Mouse (Mus musculus): ENCODE data around the gene Zfp598. TPM values are rescaled to one million over a fixed set of nuclear protein-coding genes. Genes with fewer than 3 reads are reported as not detected.

Zfp598 gene
- polyA plus RNA-seq, 1 experiment from 2014 or later, result 20.5 TPM

DNA sequence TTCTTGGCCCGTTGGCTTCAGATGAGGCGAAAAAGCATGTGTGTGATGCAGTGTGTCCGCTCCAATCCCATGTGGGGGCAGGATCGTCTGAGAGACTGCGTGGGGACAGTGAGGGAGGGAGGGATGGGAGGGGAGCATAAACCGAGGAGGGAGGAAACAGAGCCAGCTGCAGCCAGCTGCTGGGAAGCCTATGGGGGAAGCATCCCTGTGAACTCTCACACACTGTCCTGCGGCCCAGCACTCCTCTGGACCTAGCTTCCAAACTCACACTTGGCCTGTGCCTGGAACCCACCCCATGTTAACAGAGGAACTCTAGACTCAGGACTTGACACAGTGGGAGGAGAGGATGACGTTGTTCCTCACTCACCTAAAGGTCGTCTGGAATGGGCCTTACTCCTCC is 30.6 kb upstream of the Zfp598 start:
- H3K27ac ChIP-seq (replicated peaks), result peak overlapping the region; percentile 41
- peaks cover 10% of the 10 kb centered on the region for H3K4me1 ChIP-seq
- H3K9me3 ChIP-seq (replicated peaks), result no peaks in the 10 kb centered on the region
- peaks cover 19% of the 10 kb centered on the region for H3K36me3 ChIP-seq
- no peak for ATAC-seq (ENCODE audit: low FRiP score)
- no peak overlapping the region for H3K4me2 ChIP-seq
- no peak overlapping the region for H3K9ac ChIP-seq (replicated peaks)
- H3K27me3 ChIP-seq (replicated peaks), result no peaks in the 10 kb centered on the region
- no peak overlapping the region for H3K4me3 ChIP-seq (replicated peaks)
- WGBS, result 73% methylated on average over 9 of the region's 9 CpGs

GRCm38 (mm10) chr17:24639571-24639988 is 29.9 kb upstream of the Zfp598 start:
- no peak overlapping the region for H3K4me2 ChIP-seq
- H3K4me3 ChIP-seq (replicated peaks), result no peak overlapping the region
- peaks cover 19% of the 10 kb centered on the region for H3K36me3 ChIP-seq
- H3K9me3 ChIP-seq (replicated peaks), result no peaks in the 10 kb centered on the region
- no peak for ATAC-seq (ENCODE audit: low FRiP score)
- peaks cover 7% of the 10 kb centered on the region for H3K4me1 ChIP-seq
- no peak overlapping the region for H3K9ac ChIP-seq (replicated peaks)
- H3K27me3 ChIP-seq (replicated peaks), result no peaks in the 10 kb centered on the region
- WGBS, result 62% methylated on average over 5 of the region's 5 CpGs
- H3K27ac ChIP-seq (replicated peaks), result peak overlapping the region; percentile 41

GRCm38 (mm10) chr17:24640119-24640518 is 29.4 kb upstream of the Zfp598 start:
- H3K9me3 ChIP-seq (replicated peaks), result no peaks in the 10 kb centered on the region
- WGBS, result 90% methylated on average over 7 of the region's 7 CpGs
- no peaks in the 10 kb centered on the region for H3K27me3 ChIP-seq (replicated peaks)
- ATAC-seq (ENCODE audit: low FRiP score), result no peak
- no peak overlapping the region for H3K4me2 ChIP-seq
- H3K9ac ChIP-seq (replicated peaks), result no peak overlapping the region
- peaks cover 19% of the 10 kb centered on the region for H3K36me3 ChIP-seq
- H3K27ac ChIP-seq (replicated peaks), result peak overlapping the region; percentile 41; the same call in 1 of the 2 replicates
- peaks cover 7% of the 10 kb centered on the region for H3K4me1 ChIP-seq
- no peak overlapping the region for H3K4me3 ChIP-seq (replicated peaks)

- no peak overlapping the region for H3K27ac ChIP-seq (replicated peaks)
- H3K27me3 ChIP-seq (replicated peaks), result no peaks in the 10 kb centered on the region
- WGBS, result 97% methylated on average over 15 of the region's 15 CpGs
- no peak for ATAC-seq (ENCODE audit: low FRiP score)
- no peak overlapping the region for H3K9ac ChIP-seq (replicated peaks)
- peaks cover 19% of the 10 kb centered on the region for H3K36me3 ChIP-seq
- no peaks in the 10 kb centered on the region for H3K9me3 ChIP-seq (replicated peaks)
- H3K4me2 ChIP-seq, result no peak overlapping the region
- H3K4me3 ChIP-seq (replicated peaks), result no peak overlapping the region
- H3K4me1 ChIP-seq, result peaks cover 7% of the 10 kb centered on the region
These were observed 28.9 kb upstream of the Zfp598 start for GRCm38 (mm10) chr17:24640581-24640980.

GRCm38 (mm10) chr17:24641944-24642343 is 27.5 kb upstream of the Zfp598 start:
- H3K4me1 ChIP-seq, result peaks cover 7% of the 10 kb centered on the region
- WGBS, result 92% methylated on average over 14 of the region's 14 CpGs
- peaks cover 19% of the 10 kb centered on the region for H3K36me3 ChIP-seq
- no peak overlapping the region for H3K4me3 ChIP-seq (replicated peaks)
- ATAC-seq (ENCODE audit: low FRiP score), result no peak
- no peak overlapping the region for H3K4me2 ChIP-seq
- H3K27ac ChIP-seq (replicated peaks), result no peak overlapping the region
- H3K9me3 ChIP-seq (replicated peaks), result no peaks in the 10 kb centered on the region
- H3K9ac ChIP-seq (replicated peaks), result no peak overlapping the region
- H3K27me3 ChIP-seq (replicated peaks), result no peaks in the 10 kb centered on the region

GRCm38 (mm10) chr17:24642791-24643343 is 26.6 kb upstream of the Zfp598 start:
- no peak for ATAC-seq (ENCODE audit: low FRiP score)
- H3K4me2 ChIP-seq, result no peak overlapping the region
- no peak overlapping the region for H3K9ac ChIP-seq (replicated peaks)
- 82% methylated on average over 6 of the region's 6 CpGs for WGBS
- H3K27me3 ChIP-seq (replicated peaks), result no peaks in the 10 kb centered on the region
- H3K4me3 ChIP-seq (replicated peaks), result no peak overlapping the region
- H3K9me3 ChIP-seq (replicated peaks), result no peaks in the 10 kb centered on the region
- peaks cover 19% of the 10 kb centered on the region for H3K36me3 ChIP-seq
- H3K27ac ChIP-seq (replicated peaks), result no peak overlapping the region
- H3K4me1 ChIP-seq, result peaks cover 7% of the 10 kb centered on the region

DNA sequence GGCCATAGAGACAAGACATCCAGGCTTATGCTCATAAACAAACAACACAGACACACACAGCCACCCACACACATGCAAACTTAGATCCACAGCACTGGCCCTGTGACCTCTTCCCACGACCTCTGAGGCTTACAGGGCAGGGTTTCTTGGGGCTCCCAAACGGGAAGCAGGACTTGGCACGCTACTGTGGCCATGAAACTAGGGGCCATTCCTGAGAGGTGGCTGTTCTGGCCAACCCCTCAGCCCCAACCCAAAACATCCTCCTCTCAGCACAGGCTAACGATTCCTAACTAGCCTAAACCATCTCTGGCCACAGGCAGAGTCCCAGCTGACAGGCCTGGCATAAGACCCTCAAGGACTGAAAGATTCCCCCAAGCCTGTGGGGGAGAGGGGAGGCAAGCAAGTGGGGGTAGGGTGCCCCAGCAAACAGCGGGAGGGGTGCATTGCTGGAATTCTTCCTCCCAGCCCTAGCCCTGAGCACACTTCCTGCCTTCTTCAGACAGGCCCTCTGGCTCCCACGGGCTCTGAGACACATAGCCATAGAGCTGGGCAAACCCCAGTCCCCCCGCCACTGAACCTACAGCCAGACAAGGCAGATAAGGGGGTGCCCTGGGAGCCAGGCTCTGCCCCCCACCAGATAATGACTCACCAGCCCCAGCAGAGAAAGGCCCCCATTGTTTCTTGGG is 25.3 kb upstream of the Zfp598 start:
- no peak overlapping the region for H3K4me3 ChIP-seq (replicated peaks)
- no peaks in the 10 kb centered on the region for H3K9me3 ChIP-seq (replicated peaks)
- no peak for ATAC-seq (ENCODE audit: low FRiP score)
- peaks cover 18% of the 10 kb centered on the region for H3K4me1 ChIP-seq
- peaks cover 13% of the 10 kb centered on the region for H3K36me3 ChIP-seq
- WGBS, result 39% methylated on average over 7 of the region's 7 CpGs
- H3K27ac ChIP-seq (replicated peaks), result peak overlapping the region; percentile 29
- H3K27me3 ChIP-seq (replicated peaks), result no peaks in the 10 kb centered on the region
- H3K9ac ChIP-seq (replicated peaks), result no peak overlapping the region
- H3K4me2 ChIP-seq, result 0 out of 2 replicates have a peak overlapping the region, but pooled peaks have one; percentile 3

- Histone ChIP-seq H3K27me3 (replicated peaks) (no peaks in the 10 kb centered on the region), H3K9ac (replicated peaks) (no peak overlapping the region)
- 78% methylated on average over 9 of the region's 9 CpGs for WGBS
These were observed 24.4 kb upstream of the Zfp598 start for GRCm38 (mm10) chr17:24644875-24645721.

GRCm38 (mm10) chr17:24645916-24646315 is 23.6 kb upstream of the Zfp598 start:
- Histone ChIP-seq H3K4me1 (peaks cover 23% of the 10 kb centered on the region), H3K4me3 (replicated peaks) (no peak overlapping the region), H3K27me3 (replicated peaks) (no peaks in the 10 kb centered on the region), H3K9ac (replicated peaks) (no peak overlapping the region), H3K9me3 (replicated peaks) (no peaks in the 10 kb centered on the region), H3K27ac (replicated peaks) (no peak overlapping the region; the same call in 1 of the 2 replicates), H3K4me2 (no peak overlapping the region), H3K36me3 (peaks cover 8% of the 10 kb centered on the region)
- ATAC-seq (ENCODE audit: low FRiP score), result no peak
- WGBS, result 83% methylated on average over 3 of the region's 3 CpGs

More at GRCm38 (mm10) chr17:24644875-24645721, 24.4 kb upstream of the Zfp598 start:
- ATAC-seq (ENCODE audit: low FRiP score), result no peak
- Histone ChIP-seq H3K9me3 (replicated peaks) (no peaks in the 10 kb centered on the region), H3K27ac (replicated peaks) (peak overlapping the region; percentile 29; the same call in 1 of the 2 replicates), H3K4me3 (replicated peaks) (no peak overlapping the region), H3K4me2 (0 out of 2 replicates have a peak overlapping the region, but pooled peaks have one; percentile 3), H3K36me3 (peaks cover 13% of the 10 kb centered on the region), H3K4me1 (peaks cover 17% of the 10 kb centered on the region)

DNA sequence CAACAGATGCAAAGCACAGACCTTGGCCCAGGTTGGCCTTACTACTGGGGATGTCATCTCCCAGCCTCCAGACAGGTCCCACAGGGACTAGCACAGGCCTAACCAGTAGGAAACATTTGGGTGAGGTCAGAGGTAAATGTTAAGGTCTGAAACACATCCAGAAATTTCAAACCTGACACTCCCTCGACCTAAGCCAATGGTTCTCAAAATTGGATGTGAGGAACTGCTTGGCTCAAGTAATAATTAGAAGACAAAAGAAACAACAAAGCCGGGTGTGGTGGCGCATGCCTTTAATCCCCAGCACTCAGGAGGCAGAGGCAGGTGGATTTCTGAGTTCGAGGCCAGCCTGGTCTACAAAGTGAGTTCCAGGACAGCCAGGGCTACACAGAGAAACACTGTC is 23.1 kb upstream of the Zfp598 start:
- Histone ChIP-seq H3K27me3 (replicated peaks) (peaks cover 4% of the 10 kb centered on the region), H3K27ac (replicated peaks) (no peak overlapping the region), H3K4me3 (replicated peaks) (no peak overlapping the region), H3K9me3 (replicated peaks) (no peaks in the 10 kb centered on the region), H3K9ac (replicated peaks) (no peak overlapping the region), H3K36me3 (0 out of 2 replicates have a peak, but pooled peaks cover 6% of the 10 kb centered on the region), H3K4me2 (no peak overlapping the region), H3K4me1 (peaks cover 23% of the 10 kb centered on the region)
- ATAC-seq (ENCODE audit: low FRiP score), result no peak
- WGBS, result 86% methylated on average over 4 of the region's 4 CpGs

- no peak for ATAC-seq (ENCODE audit: low FRiP score)
These were observed 22.0 kb upstream of the Zfp598 start for GRCm38 (mm10) chr17:24647493-24647892.

More at GRCm38 (mm10) chr17:24647493-24647892, 22.0 kb upstream of the Zfp598 start:
- 0 out of 2 replicates have a peak overlapping the region, but pooled peaks have one; percentile 12 for H3K9ac ChIP-seq (replicated peaks)
- WGBS, result 81% methylated on average over 11 of the region's 11 CpGs
- no peak overlapping the region for H3K4me3 ChIP-seq (replicated peaks)
- peaks cover 23% of the 10 kb centered on the region for H3K4me1 ChIP-seq
- H3K36me3 ChIP-seq, result no peaks in the 10 kb centered on the region
- no peaks in the 10 kb centered on the region for H3K9me3 ChIP-seq (replicated peaks)
- H3K27me3 ChIP-seq (replicated peaks), result peaks cover 13% of the 10 kb centered on the region
- H3K4me2 ChIP-seq, result 0 out of 2 replicates have a peak overlapping the region, but pooled peaks have one; percentile 95
- H3K27ac ChIP-seq (replicated peaks), result no peak overlapping the region
